17 mouse cellular contexts compared by ENCODE assay signal in genomic region chr4:151282103-151282502, GRCm38 (mm10).
"Had no signal": no experiment of that assay in that cellular context is flagged by ENCODE, and none has a peak within 500 bp of the region (broad histone marks: within the 10 kb centered on the region; RNA-seq: fewer than 3 reads in every experiment).

No protein-coding gene starts in this region.

- DNase-seq: kidney, adult 2 months; kidney, postnatal 25 days; layer of hippocampus, adult 9-11 months; layer of hippocampus, postnatal 36 days; liver; liver, embryonic 13.5 days; liver, postnatal 0 days; lung, postnatal 14 days; right cerebral cortex, adult 18-20 months; right cerebral cortex, postnatal 25 days; thymus, postnatal 36 days had no signal

- H3K9ac ChIP-seq: kidney, embryonic 15.5 days; limb, embryonic 12.5 days; liver, embryonic 13.5 days; liver, postnatal 0 days; lung, embryonic 15.5 days had no signal

- H3K4me1 ChIP-seq: kidney, embryonic 15.5 days; limb, embryonic 12.5 days; liver, embryonic 13.5 days; lung, embryonic 15.5 days; megakaryocyte, embryonic 14.5 days had no signal

- H3K4me3 ChIP-seq: kidney, embryonic 15.5 days; limb, embryonic 12.5 days; liver, embryonic 13.5 days; lung, embryonic 15.5 days had no signal

- H3K9me3 ChIP-seq: kidney, embryonic 15.5 days; limb, embryonic 12.5 days; liver, embryonic 13.5 days; lung, embryonic 15.5 days had no signal

- H3K27ac ChIP-seq: kidney, embryonic 15.5 days; limb, embryonic 12.5 days; liver, embryonic 13.5 days; lung, embryonic 15.5 days; macrophage had no signal

- H3K36me3 ChIP-seq: kidney, embryonic 15.5 days; limb, embryonic 12.5 days; liver, embryonic 13.5 days; lung, embryonic 15.5 days had no signal

- H3K4me2 ChIP-seq: kidney, embryonic 15.5 days; limb, embryonic 12.5 days; liver, embryonic 13.5 days; lung, embryonic 15.5 days had no signal

- H3K27me3 ChIP-seq: kidney, embryonic 15.5 days; liver, embryonic 13.5 days; lung, embryonic 15.5 days; megakaryocyte, embryonic 14.5 days had no signal

- ATAC-seq: intestine, embryonic 16.5 days; liver, postnatal 0 days had no signal
